Mouse (Mus musculus) spleen, adult 10 weeks (tissue): ENCODE measurements around the gene Stpg3. TPM values are rescaled to one million over a fixed set of nuclear protein-coding genes. Genes with fewer than 3 reads are reported as not detected.

Experiments
- polyA plus RNA-seq: library from polyadenylated mRNA; stranded (reverse); fragments of 350-450 nt; fragmentation: Illumina TruSeq; extraction: RNeasy Lipid Tissue Mini Kit (QIAGEN cat#74804); gene quantifications from one replicate; pipeline ENCODE4 v1.2.3, GENCODE M21; 2015; ENCODE audit warnings: low replicate concordance; ENCODE audit not compliant: insufficient read depth

The Stpg3 gene
- not detected for polyA plus RNA-seq

DNA sequence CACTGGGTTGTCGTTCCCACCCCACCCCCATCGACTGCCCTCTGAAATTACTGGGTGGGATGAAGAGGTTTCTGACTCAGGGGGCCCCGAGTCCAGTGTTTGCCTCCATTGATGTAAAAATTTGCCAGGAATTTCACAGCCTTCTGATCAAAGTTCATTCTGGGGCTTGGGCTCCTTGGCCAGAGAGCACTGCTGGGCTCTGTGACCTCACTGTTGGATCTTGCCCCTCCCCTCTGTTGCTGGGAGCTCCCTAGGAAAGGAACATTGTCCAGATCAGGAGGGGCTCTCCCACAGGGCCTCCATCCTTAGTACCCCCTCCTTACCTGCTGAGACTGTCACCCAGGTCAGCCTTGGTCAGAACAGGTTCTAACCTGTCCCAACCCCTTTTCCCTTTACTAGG lies at the start of gene Stpg3:
TSS of gene Stpg3 (minus strand) at position 194 of the 400 bp plus-strand sequence.

GRCm38 (mm10) chr2:25262291-25262767 lies 47.9 kb upstream of the Stpg3 start, which contains the start of gene Tprn:
Tprn (plus strand) TSS chr2:25262618.

GRCm38 (mm10) chr2:25255284-25255779 lies 40.9 kb upstream of the Stpg3 start, which contains the start of gene Tmem203:
Tmem203 (plus strand) TSS chr2:25255439.

GRCm38 (mm10) chr2:25246183-25247072 lies 32.0 kb upstream of the Stpg3 start, which contains the start of gene AL732309.1:
AL732309.1 (minus strand) TSS chr2:25246863.

GRCm38 (mm10) chr2:25242101-25242506 lies 27.7 kb upstream of the Stpg3 start, which contains the start of the genes Rnf208 and Cysrt1:
Rnf208 (plus strand) TSS chr2:25242255.
Cysrt1 (minus strand) TSS chr2:25242452.

DNA sequence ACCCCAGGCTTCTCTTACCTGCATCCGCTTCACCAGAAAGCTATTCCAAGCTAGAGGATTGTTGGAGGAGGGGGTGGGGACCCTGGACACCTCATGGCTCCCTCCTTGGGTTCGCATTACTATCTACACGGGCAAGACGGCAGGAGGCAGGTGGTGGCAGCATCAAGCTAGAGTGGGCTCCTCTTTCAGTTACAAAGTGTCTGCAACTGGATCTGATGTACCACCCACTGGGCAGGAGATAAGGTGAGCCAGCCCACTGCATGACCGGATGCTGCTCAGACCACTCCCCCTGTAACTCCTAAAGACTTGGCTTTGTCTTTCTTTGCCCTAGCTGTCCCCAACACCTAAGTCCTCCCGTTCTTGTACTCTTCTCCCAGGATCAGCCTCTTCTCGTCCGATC lies 22.2 kb upstream of the Stpg3 start, which contains the start of gene Rnf224:
TSS of gene Rnf224 (minus strand) at position 174 of the 400 bp plus-strand sequence.

GRCm38 (mm10) chr2:25234050-25234449 lies 19.6 kb upstream of the Stpg3 start, which contains the start of gene Slc34a3:
Slc34a3 (minus strand) TSS chr2:25234364.

DNA sequence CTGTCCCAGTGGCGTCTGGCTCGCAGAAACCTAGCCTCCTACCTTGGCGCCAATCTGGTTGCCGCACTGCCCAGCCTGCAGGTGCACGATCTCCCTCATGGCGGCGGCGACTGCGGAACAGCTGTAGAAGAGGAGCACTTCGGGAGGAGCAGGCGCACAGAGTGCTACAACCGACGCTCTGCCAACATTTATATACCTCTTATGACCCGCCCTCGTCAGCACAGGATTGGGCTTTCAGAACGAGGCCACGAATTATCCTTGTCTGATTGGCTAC lies 10.0 kb upstream of the Stpg3 start, which contains the start of gene Tubb4b:
TSS of gene Tubb4b (minus strand) at position 211 of the 274 bp plus-strand sequence.

GRCm38 (mm10) chr2:25218445-25218844 lies 4.0 kb upstream of the Stpg3 start, which contains the start of gene Fam166a:
Fam166a (plus strand) TSS chr2:25218745.

GRCm38 (mm10) chr2:25211121-25211670 lies 3.2 kb downstream of the Stpg3 start, which contains the start of gene Nelfb:
Nelfb (minus strand) TSS chr2:25211489.

DNA sequence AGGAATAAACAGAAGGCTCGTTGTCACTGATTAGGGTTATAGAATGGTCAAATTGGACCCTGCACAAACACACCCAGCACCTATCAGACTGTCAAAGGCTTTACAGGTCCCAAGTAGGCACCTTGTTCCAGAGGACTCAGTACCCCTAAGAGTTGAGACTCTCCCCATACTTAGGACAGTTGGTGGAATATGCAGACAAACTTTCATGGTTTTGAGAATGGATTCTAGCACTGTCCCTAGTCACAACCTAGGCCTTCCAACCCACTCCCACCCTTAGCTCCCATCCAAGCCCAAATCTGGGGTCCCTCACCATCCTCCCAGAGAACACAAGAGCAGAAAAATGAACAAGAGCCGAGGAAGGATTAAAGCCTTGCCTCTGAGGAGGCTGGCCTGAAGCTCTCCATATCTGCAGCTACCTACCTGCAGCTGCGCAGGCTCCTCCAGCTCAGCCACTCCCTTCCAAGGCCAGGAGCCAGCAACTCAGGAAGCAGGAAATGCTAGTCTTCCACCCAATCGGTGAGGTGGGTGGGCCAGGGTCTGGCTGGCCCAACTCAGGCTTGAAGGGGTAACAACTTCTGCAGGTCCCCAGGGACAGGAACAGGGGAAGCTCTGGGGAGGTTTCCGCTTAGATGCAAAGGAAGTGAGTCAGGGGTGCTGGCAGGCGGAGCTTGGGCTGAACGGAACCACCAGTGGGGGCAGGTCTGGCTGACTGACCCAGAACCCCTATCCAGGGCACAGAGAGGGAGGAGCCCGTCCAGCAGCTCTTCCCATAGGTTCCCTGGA lies 18.1 kb downstream of the Stpg3 start, which contains the start of gene Tor4a:
TSS of gene Tor4a (minus strand) at position 715 of the 783 bp plus-strand sequence.

GRCm38 (mm10) chr2:25180478-25180903 lies 33.9 kb downstream of the Stpg3 start, which contains the start of gene Nrarp:
Nrarp (plus strand) TSS chr2:25180758.

Other genes with a start within 250 kb of the Stpg3 start
- 39.9 TPM for gene Mrpl41, start 239.5 kb downstream of the Stpg3 start, polyA plus RNA-seq
- 59.7 TPM for gene Pnpla7, start 238.6 kb downstream of the Stpg3 start, polyA plus RNA-seq
- 15.8 TPM for gene Nsmf, start 160.3 kb downstream of the Stpg3 start, polyA plus RNA-seq
- gene Entpd8, start 134.3 kb downstream of the Stpg3 start, polyA plus RNA-seq, result not detected
- gene Noxa1, start 119.5 kb downstream of the Stpg3 start, polyA plus RNA-seq, result not detected
- 4.6 TPM for gene Nrarp, start 33.9 kb downstream of the Stpg3 start, polyA plus RNA-seq
- gene Tor4a, start 17.8 kb downstream of the Stpg3 start, polyA plus RNA-seq, result 31.7 TPM
- gene Nelfb, start 3.1 kb downstream of the Stpg3 start, polyA plus RNA-seq, result 52.5 TPM
- gene Fam166a, start 4.1 kb upstream of the Stpg3 start, polyA plus RNA-seq, result not detected
- 108 TPM for gene Tubb4b, start 10.1 kb upstream of the Stpg3 start, polyA plus RNA-seq
- not detected for gene Slc34a3, start 19.7 kb upstream of the Stpg3 start, polyA plus RNA-seq
- not detected for gene Rnf224, start 22.1 kb upstream of the Stpg3 start, polyA plus RNA-seq
- 0.18 TPM for gene Rnf208, start 27.6 kb upstream of the Stpg3 start, polyA plus RNA-seq
- gene Cysrt1, start 27.8 kb upstream of the Stpg3 start, polyA plus RNA-seq, result not detected
- gene AL732309.1, start 32.2 kb upstream of the Stpg3 start, polyA plus RNA-seq, result 8.7 TPM
- 3.6 TPM for gene Tmem203, start 40.8 kb upstream of the Stpg3 start, polyA plus RNA-seq
- gene Tprn, start 48.0 kb upstream of the Stpg3 start, polyA plus RNA-seq, result 5.7 TPM
- gene Ssna1, start 57.8 kb upstream of the Stpg3 start, polyA plus RNA-seq, result 30.6 TPM
- gene Anapc2, start 57.8 kb upstream of the Stpg3 start, polyA plus RNA-seq, result 58.0 TPM
- not detected for gene Tmem210, start 73.5 kb upstream of the Stpg3 start, polyA plus RNA-seq
- gene Lrrc26, start 75.3 kb upstream of the Stpg3 start, polyA plus RNA-seq, result not detected
- gene Grin1, start 104.5 kb upstream of the Stpg3 start, polyA plus RNA-seq, result not detected
- 62.7 TPM for gene Man1b1, start 117.7 kb upstream of the Stpg3 start, polyA plus RNA-seq
- 30.6 TPM for gene Dpp7, start 141.7 kb upstream of the Stpg3 start, polyA plus RNA-seq
- 14.4 TPM for gene Uap1l1, start 151.0 kb upstream of the Stpg3 start, polyA plus RNA-seq
- gene Sapcd2, start 157.7 kb upstream of the Stpg3 start, polyA plus RNA-seq, result 0.75 TPM
- gene Entpd2, start 181.2 kb upstream of the Stpg3 start, polyA plus RNA-seq, result 1.2 TPM
- 12.1 TPM for gene Npdc1, start 184.7 kb upstream of the Stpg3 start, polyA plus RNA-seq
- gene Fut7, start 208.6 kb upstream of the Stpg3 start, polyA plus RNA-seq, result 1.4 TPM
- gene Abca2, start 214.1 kb upstream of the Stpg3 start, polyA plus RNA-seq, result 17.7 TPM
- not detected for gene Clic3, start 242.2 kb upstream of the Stpg3 start, polyA plus RNA-seq
- 33.9 TPM for gene Paxx, start 246.5 kb upstream of the Stpg3 start, polyA plus RNA-seq